Mouse (Mus musculus) fat pad, adult 2 months (tissue): ENCODE measurements around the gene Man1b1.

Experiments used
- DNase-seq: peaks from one replicate; pipeline ENCODE4 v3.0.0-alpha.2; 2011; ENCODE audit warnings: low read depth, low spot score; ENCODE audit errors: extremely low read depth

Gene Man1b1

DNA sequence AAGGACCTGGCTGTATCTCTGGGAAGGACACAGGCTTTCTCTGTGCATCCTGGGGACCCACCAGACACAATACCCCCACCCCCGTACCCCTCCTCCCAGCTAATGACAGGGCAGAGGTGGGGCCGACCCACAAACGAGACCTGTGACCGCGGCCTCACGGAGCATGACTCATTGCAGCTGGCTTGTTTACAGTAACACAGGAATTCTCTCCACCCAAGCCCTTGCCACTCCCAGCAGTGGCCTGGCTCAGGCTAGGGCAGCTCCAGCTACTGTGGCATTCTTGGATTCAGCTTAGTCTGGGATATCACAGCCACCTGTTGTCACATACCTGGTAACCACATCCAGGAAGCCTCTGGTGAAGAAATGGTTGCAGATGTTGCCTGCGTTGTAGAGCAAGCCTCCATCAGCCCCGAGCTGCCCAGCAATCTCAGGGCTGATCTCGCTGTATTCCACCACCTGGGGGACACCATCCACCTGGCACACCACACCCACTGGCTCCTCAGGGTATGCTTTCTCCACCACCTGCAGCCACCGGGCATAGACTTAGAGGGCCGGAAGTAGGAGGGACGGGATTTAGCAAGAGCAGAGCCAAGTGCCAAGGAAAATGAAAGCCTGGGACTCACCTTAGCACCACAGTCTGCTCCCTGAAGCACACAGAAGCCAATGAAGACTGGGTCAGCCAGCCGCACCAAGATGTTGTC lies 31.5 kb downstream of the Man1b1 start:
- no peak for DNase-seq

- DNase-seq, result no peak
These were observed 32.2 kb downstream of the Man1b1 start for GRCm38 (mm10) chr2:25364313-25364712.

GRCm38 (mm10) chr2:25364761-25365090 lies 32.6 kb downstream of the Man1b1 start:
- DNase-seq, result no peak

GRCm38 (mm10) chr2:25365091-25365761 lies 33.1 kb downstream of the Man1b1 start, which contains the start of gene Uap1l1:
Gene Uap1l1 (minus strand): TSS chr2:25365682.
- no peak for DNase-seq

DNA sequence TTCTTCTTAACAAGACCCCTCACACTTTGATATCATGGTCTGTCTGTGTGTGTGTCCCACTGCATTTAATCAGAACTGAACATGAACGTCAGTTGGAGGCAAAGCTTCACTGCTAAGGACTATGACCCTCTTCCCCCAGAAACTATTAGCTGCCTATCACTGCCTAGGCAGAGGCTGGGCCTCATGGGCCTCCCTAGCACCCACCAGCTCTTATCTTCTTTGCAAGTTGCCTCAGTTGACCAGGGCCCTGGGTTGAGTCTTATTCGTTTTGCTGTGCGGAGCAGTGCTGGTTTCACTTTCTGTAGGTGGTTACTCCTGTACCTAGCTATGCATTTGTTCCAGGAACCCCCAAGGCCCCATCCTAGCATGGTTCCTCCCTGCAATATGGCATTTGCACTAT lies 37.9 kb downstream of the Man1b1 start:
- no peak for DNase-seq

GRCm38 (mm10) chr2:25371764-25372643 lies 39.9 kb downstream of the Man1b1 start, which contains the start of gene Sapcd2:
Gene Sapcd2 (plus strand): TSS chr2:25372321.
- no peak for DNase-seq

DNA sequence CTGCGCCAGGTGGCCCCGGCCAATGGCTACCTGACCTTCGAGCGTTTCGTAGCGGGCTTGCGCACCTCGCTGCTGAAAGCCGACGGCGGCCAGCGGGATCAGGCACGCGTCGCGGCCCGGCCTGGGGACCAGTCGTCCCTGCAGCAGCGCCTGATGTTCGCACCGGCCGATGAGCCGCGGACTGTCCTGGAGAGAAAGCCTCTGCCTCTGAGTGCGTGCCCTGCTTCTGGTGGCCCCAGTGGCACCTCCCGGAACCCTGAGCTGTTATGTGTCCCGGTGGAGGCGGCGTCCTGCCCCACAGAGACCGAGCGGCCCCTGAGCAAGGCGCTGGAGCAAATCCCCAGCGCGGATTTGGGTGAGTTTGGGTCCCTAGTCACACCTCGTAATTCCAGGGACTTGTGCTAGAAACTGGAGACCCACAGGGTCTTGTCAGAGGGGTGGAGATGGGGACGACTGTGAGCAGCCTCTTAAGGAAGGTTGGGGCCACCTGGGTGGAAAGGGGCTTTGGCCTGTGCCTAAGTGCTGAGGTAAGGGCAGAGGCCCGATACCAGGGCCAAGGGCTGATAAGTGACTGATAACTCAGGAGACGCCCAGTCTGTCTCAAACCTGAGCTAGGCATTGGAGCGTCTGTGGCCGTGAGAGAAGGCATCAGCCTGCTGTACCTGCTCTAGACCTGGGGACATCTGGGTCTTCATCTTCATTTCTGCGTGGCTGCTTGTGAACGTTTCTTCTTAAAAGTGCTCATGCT lies 40.7 kb downstream of the Man1b1 start:
- DNase-seq, result no peak

DNA sequence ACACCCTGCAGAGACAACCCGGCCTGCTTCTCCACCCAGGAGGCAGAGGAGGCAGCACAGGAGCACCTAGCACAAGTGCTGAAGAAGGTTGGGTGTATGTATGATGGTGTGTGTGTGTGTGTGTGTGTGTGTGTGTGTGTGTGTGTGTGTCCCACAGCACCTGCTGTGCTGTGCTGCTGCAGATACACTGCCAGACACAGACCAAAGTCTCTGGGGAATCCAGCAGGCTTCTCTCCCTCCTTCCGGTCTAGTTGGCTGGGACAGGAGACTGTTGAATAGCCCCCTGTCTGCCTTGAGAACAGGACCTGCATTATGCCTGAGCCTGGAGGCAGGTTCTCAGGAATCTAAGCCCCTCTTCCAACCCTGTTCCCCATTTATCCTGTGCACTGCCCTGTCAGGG lies 41.3 kb downstream of the Man1b1 start:
- no peak for DNase-seq

GRCm38 (mm10) chr2:25376589-25376988 lies 44.5 kb downstream of the Man1b1 start:
- DNase-seq, result no peak

DNA sequence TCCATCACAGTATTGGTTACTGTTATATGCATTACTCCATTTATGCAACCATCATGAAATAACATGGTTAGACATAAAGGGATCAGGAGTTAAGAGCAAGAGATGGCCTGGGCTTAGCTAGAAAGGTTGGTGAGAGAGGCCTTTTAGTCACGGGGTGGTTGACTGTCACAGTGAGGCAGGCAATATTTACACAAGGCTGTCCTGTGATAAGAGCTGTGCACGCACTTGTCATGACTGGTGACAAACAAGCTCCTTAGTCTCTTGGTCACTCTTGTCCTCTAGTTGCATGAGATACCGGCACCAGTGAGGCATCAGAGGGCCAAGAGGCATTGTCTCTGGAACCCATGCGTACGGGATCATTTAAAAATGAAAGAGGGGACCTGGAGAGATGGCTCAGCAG lies 52.4 kb downstream of the Man1b1 start:
- no peak for DNase-seq

DNA sequence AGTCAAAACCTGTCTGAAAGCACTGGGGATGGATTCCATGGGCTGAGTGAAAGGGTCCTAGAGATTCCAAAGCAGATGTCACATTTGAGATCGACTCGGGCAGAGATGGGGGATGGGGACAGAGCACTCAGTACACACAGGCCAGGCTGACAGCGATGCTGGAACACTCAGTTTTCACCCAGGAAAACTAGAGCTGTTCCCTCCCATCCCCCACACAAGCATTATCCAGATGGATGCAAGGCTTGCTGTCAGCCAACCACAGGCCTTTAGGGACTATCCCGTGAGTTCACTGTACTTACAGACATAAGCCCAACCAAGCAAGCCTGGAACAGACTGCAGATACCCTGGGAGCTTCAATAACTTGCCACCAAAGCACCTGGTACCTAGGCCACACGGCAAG lies 59.1 kb downstream of the Man1b1 start:
- DNase-seq, result no peak

DNA sequence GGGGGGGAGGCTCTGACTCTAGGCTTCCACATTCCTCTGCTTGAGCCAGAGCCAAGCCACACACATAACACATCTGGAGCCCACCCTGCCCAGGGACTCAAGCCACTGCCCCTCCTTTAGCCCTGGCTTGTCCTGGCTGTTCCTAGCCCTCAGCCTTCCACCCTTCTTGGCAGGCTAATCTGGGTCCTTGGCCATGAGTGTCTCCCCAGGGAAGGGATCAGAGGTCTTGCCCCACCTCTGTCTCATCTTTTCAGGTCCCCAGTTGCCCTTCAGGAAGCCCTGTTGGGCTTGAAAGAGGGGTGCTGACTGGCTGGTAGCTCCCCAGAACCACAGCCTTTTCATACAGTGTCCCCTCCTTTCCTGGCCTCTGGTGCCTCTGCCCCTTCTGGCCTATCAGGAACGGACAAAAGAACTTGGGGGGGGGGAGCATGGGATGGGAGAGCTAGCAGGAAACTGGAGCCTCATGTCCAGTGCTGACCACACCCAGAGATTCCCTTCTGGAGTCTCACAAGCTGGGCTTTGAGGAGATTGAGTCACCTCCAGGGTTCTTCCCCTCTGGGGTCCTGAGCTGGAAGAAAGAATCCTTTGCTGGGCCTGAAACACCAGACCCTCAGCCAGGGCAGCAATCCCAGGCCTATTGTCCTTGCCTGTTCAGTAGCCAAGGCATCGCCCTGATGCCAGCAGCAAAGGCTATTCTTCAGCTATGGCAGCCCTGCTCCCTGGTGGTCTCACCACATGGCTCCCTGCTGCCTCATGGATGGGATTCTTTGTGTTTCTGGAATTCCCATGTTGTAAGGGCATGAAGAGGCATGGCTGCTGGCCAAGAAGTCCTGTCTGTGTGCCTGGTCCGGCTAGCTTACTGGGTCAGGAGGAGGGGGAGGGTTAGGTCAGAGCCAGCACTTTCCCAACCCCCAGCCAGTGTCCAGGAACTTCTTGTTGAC lies 62.4 kb downstream of the Man1b1 start:
- no peak for DNase-seq

GRCm38 (mm10) chr2:25395721-25396596 lies 63.8 kb downstream of the Man1b1 start, which contains the start of gene Entpd2:
Gene Entpd2 (plus strand): TSS chr2:25395874.
- peak; percentile 31 for DNase-seq

DNA sequence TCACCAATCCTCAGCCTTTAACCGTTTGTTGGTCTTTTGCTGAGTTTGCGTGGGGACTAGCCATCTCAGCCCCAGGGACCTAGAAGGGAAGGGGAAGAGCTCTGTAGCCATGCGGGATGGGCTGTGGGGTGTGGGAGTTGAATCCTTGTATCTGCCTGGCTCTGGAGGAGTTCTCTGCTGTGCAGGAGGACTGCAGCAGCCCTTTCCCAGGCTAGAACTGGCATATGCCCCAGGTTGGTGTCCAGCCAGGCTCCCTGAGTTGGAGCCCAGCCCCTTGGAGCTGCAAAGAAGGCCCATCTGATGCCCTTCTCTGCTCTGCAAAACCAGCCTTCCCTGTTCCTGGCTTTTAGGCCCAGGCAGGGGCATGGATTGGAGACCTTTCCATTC lies 64.5 kb downstream of the Man1b1 start:
- no peak for DNase-seq

- DNase-seq, result no peak
These were observed 64.9 kb downstream of the Man1b1 start for GRCm38 (mm10) chr2:25397010-25397409.

GRCm38 (mm10) chr2:25398065-25398464 lies 65.9 kb downstream of the Man1b1 start:
- DNase-seq, result no peak

DNA sequence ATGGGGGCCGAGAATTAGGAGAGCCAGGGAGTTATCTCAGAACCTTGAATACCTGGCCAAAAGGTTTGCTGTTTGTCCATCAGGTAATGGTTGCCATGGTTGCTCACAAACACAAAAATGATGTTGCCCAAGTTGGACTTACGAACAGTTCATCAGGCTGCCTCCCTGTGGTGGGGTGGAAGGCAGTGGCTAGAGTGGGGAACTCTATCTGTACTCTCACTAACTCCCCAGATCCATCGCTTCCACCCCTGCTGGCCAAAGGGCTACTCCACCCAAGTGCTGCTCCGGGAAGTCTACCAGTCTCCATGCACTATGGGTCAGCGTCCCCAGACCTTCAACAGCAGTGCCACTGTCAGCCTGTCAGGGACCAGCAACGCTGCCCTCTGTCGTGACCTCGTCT lies 66.9 kb downstream of the Man1b1 start, which contains the start of gene Npdc1:
Gene Npdc1 (plus strand): TSS at position 301 of the 400 bp plus-strand sequence.
- no peak for DNase-seq

- no peak for DNase-seq
These were observed 68.2 kb downstream of the Man1b1 start for GRCm38 (mm10) chr2:25400291-25400690.

- DNase-seq, result no peak
These were observed 68.6 kb downstream of the Man1b1 start for GRCm38 (mm10) chr2:25400764-25401163.
